Mouse (Mus musculus) thymus, postnatal 10 days (tissue): ENCODE results near the gene Bcl7c.
"Not testable (repeated sequence)": the region's sequence is repeated elsewhere in the genome, so short reads cannot be mapped to it uniquely, and the experiment has no call there.

Experiments used
- DNase-seq, 2 experiments: peaks; one replicate each; pipeline ENCODE4 v3.0.0; 2021; ENCODE audit warnings: low spot score in 2 of 2

Gene Bcl7c

DNA sequence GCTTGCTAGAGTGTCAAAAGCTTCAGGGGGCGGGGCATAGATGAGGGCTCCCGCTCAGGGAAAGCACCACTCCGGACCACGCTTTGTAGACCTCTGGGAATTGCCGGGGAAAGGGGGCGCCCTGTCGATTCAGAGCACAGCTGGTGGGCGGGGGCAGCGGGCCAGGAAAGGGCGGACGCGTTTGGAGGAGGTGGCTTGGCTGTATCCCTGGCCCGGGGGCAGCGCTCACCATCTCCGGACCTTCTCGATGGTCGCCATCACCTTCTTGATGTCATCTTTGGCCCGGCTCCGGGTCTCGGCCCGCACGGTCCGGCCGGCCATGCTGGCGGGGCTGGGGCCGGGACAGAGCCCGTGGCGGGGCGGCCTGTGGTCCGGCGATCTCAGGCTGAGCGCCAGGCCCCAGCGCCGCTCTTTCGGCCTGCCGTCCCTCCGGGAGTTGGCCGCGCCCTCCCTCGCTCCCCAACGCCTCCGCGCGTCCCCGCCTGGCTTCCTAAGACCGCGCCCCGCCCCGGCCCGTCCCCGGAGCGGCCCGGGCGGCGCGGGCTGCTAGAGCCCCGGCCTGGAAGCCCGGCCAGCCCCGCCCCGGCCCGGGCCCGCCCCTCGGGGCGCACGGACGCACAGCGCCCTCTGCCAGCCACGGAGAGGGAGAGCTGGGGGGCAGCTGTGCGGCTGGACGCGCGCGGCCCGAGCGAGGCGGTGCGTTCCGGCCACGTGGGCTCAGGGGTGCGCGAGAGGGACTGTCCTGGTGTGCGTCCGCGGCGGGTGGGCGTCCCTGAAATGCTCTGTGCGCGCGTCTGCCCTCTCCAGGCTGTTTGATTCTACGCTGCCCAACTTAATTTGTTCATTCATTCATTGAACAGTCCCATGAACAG lies at the start of gene Bcl7c:
Gene Bcl7c (minus strand): TSS at position 727 of the 872 bp plus-strand sequence.
- peak; percentile 81 to 82 for DNase-seq

DNA sequence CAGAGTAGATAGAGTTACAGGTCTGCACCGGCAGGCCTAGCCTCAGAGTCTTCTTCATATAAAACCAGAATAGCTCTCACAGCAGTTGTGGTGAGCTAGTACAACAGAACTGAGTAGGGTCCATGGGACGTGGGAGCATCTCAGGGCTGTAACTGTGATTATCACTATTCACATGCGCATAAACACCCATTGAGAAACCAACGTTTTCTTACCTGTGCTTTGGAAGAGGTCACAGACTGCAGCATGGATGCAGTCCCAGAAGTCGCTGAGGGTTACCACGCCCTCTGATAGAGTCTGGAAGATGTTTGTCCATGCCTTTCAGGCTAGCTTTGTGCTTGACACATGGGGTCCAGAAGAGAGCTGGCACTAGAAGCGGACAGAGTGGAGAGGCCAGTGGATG lies 45.0 kb upstream of the Bcl7c start:
- no peak for DNase-seq

DNA sequence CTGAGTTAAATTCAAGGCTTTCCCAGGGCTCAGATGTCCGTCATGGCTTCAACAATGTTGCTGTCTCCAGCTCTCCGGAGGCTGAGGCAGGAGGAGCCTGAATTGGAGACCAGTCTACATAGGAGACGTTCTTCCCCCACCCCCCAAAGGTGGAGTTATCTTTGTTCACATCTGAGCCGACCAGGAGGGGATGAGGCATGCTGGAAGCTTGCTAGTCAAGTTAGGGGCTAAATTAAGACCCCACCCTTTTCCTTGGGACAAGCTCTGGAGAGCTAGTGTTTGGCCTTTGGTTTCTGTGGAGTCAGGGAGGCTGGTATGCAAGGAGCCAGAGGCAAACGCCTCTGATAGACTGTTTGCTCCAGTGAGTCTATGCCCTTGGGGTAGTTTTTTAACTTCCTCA lies 44.4 kb upstream of the Bcl7c start:
- no peak for DNase-seq

DNA sequence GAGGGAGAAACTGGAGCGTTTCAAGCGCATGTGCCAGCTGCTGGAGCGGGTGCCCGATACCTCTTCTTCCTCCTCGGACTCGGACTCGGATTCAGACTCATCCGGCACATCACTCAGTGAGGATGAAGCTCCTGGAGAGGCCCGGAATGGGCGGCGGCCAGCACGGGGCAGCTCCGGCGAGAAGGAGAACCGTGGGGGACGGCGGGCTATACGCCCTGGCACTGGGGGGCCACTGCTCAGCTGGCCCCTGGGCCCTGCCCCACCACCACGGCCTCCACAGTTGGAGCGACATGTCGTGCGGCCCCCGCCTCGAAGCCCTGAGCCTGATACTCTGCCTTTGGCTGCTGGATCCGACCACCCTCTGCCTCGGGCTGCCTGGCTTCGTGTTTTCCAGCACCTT lies 43.3 kb upstream of the Bcl7c start:
- no peak for DNase-seq

DNA sequence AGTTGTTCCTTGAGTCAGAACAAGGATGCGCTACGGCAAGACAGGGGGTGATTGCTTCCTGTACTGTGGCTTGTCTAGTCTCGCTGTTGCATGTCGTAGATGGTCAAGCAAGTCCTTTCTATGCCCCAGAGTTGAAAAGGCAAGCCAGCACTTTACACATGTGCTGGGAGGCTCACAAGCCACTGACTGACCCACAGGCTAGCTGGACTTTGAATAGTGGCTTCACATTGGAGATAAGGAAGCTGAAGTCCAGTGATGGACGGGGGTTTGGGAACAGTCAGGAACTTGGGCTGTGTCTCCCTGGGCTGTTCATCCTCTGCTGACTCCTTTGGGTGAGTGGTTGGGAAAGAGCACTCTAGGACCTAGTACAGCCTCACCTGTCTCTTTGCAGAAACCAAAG lies 42.9 kb upstream of the Bcl7c start:
- DNase-seq, result no peak

DNA sequence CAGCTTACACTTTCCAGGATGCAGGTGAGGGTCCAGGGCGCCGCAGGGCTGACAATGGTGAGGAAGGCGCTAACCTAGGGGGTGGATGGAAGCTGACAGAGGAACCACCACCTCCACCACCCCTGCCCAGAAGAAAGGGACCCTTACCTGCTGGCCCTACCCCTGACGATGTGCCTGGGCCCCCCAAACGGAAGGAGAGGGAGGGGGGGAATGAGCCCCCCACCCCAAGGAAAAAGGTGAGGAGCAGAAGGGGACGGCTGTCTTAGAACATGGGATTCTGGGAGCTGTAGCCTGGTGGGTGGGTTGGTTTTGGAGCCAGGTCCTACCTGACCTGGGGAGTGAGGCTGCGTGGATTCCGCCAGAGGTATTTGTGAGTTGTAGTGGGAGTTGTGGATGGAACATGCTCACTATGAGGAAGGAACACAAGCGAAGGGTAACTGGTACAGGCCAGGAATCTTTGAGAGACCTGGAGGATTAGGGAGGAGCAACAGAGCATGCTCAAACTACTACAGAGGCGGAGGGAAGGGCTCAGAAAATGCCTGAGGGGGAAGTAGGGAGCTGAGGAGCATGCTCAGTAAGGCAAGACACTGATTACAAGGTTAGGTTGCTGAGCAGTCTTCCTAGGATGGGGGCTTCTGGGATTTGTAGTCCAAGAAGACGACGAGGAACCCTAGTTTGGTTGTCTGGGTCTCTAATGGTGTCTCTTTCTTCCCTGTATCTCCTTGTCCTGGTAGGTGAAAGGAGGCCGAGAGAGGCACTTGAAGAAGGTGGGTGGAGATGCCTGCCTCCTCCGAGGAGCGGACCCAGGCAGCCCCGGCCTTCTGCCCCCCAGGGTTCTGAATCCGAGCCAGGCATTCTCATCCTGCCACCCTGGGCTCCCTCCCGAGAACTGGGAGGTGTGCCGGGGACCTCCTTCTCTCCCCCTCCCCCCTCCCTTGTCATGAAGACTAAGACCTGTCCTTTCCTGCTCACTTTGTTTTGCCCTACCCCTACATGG lies 41.7 kb upstream of the Bcl7c start:
- DNase-seq, result no peak

DNA sequence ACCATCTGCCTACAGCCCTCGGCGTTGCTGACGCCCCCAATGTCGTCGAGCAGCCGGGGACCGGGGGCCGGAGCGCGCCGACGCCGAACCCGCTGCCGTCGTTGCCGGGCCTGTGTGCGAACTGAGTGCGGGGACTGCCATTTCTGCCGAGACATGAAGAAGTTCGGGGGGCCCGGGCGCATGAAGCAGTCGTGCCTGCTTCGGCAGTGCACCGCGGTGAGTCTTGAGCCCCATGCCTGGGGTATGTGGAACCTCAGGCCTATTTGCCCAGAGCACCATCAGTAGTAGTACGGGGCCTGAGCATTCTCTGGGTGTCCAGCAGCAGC lies 39.5 kb upstream of the Bcl7c start:
- DNase-seq, result no peak

DNA sequence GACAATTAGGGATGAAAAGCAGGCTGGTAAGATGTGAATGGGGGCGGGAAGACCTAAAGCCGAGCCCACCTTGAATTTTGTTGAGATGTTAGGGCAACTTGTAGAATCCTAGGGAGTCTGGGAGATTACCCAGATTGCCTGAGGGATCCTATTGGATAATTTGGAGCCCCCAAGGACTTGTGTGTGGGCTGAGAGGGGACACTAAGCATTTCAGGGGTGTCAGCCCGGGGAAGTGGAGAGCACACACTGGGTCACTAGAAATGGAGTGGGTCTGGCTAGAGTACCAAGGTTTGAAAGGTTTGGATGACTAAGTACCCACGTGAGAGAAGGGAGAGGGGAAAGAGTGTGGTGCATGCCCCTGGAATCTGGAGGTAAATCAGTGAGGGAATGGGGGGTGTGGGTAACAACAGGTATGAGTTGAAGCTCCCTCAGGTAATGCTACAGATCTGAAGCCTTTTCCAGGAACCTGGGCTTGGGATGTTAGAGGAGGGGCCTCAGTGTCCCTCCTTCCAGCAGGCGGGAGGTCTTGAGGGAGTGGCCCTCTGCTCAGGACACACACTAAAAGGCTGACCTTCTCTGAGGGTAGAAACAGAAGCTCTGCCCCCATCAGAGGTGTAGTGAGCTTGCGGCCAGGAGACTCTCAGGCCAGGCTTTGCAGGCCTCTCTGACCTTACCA lies 39.0 kb upstream of the Bcl7c start:
- DNase-seq, result no peak

DNA sequence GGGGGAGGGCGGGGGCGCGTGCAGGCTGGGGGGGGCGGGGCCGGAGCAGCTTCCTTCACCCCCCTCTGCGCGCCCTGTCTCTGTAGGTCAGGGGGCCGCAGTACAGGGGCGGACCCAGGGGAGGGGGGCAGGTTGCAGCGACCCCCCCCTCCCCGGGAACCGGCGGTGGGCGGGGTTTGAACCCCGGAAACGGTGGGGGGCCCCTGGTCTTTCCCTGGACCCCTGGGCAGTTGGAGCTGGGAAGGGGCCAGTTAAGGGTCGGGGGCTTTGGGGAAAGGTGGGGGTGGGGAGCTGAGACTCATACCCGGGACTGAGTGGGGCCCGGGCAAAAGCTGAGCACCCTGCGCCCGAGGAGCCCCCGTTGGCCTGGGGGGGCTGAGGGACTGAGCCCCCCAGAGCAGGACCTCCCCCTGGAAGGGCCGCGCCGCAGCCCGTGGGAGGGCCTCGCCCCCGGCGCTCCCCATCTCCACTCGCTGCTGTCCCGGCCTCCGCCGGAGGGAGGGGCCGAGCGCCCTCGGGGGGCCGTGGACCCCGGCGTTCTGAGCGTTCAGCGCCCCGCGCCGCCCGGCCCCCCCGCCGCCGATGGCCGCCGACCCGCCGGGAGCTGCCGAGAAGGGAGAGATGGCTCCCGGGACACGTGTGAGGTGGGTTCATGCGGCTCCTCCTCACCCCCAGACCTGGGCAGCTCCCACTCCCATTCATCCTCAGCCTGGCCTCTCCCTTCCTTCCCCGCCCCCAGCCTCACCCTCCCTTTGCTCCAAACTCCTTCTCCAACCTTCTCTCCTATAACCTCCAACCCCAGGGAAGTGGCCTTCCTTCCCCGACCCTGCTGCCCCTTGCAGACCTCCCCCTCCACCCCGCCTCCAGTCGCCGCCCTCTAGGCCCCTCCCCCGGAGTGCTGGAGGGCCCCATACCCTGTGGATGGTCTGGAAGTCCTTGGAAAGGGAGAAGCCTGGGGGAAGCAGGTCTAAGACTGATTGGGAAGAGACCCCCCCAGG lies 38.1 kb upstream of the Bcl7c start:
- peak; percentile 35 to 40 for DNase-seq

DNA sequence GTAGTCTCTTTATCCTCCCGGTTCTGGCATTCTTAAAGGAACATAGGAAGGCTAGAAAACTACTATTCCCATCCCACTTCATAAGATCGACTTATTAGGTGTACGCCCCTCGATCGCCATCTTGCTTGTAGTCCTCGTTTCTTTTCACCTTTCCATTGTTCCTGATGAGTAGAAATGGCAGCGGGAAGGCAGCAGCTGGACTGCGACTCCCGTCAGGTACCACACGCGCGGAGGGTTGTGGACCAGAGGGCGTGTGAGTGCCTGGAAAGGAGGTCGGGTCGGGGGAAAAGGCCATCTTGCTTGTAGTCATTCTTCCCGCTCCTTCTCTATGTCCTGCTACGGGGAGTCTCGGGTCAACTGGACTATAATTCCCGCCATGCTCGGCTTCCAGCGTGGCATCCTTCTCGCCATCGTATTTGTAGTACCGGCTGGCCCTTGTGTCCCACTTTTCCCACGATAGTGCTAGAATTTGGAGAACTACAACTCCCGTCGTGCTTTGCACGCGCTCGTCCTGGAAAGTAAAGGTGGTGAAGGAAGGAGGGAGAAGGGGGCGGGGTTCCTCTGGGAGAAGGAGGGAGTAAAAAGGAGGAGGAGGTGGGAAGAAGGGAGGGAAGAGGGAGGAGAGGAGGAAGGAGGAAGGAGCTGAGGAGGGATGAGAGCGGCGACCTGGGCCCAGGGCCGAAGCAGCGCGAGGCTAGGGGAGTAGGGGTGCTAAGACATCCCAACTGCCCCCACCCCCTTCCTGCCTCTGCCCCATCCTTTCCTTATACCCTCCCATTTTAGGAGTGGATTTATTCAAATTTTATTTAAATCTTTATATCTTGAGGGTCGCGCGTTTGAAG lies 37.1 kb upstream of the Bcl7c start:
- peak; percentile 44 to 65 for DNase-seq

DNA sequence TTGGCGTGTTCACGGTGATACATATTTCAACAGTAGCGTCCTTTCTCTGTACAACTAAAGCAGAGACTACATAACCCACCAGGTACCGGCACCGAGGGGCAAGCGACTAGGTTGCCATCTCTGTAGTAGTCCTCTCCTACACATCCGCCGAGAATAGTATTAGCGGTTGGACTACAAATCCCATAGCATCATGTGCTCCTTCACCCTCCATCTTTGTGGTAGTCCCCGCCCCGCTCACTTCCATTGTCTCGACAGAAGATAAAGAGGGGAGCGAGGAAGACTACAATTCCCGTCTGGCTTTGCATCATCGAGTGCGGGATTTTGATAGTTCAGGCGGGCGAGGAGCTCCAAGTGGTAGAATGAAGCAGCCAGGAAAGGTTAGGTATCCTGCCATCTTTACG lies 36.5 kb upstream of the Bcl7c start:
- DNase-seq, result peak; percentile 82 to 84

DNA sequence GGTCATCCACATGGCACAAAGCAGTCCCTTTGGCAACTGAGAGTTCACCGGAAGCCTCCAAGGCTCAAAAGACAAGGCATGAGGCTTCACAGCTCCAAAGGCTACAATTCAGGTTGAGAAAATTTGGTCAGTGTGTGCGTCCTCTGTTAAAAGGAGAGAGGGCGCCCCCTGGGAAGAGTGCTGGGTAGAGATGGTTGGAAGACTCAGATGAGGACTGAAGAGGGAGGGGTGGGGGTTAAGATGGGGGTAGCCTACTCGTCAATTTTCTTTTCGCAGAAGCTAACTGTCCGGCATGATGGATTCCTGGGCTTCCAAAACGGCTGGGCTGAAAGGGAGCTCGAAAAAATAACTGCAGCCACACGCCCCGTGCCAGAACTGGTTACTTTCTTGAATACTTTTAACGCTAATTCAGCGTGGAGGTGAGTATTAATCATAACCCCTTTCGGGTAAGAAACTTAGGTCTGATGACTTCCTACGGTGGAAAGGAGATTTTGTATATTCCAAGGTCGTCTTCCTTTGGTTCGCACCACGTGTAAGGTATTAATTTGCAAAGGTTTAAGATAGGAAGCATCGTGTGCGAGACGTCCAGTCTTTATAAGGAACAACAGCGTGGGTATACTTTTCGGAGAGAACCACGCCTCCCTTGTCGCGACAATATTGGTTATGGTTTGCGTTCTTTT lies 35.8 kb upstream of the Bcl7c start, which contains the start of gene Fbxl19:
Gene Fbxl19 (plus strand): TSS at position 178 of the 680 bp plus-strand sequence.
- peak; percentile 58 to 76 for DNase-seq

DNA sequence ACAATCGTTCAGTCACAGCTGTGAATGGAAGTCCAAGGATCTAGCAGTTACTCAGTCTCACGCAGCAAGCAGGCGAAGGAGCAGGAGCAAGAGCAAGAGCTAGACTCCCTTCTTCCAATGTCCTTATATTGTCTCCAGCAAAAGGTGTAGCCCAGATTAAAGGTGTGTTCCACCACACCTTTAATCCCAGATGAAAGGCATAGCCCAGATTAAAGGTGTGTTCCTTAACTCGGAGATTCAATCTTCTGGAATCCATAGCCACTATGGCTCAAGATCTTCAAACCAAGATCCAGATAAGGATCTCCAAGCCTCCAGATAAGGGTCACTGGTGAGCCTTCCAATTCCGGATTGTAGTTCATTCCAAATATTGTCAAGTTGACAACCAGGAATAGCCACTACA lies 23.3 kb upstream of the Bcl7c start, which contains the start of gene Ctf2:
Gene Ctf2 (minus strand): TSS at position 101 of the 400 bp plus-strand sequence.
- not testable (repeated sequence) for DNase-seq

DNA sequence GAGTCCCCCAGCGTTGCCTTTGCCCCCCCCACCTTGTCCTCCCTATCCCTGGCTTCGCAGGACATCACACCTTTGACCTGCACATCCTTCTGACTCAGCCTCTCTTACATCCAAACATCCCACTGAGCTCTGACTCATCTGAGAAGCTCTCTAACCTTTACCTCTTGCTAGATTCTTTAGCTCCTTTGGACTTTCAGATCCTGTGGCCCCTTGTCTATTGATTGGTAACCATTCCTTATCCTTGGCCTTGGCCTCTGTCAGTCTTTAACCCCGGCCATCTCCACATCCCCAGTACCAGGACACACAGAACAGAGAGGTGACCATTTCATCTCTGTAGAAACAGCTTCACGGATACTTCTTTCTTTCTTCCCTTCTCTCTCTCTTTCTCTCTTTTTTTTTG lies 21.4 kb upstream of the Bcl7c start:
- DNase-seq, result no peak

DNA sequence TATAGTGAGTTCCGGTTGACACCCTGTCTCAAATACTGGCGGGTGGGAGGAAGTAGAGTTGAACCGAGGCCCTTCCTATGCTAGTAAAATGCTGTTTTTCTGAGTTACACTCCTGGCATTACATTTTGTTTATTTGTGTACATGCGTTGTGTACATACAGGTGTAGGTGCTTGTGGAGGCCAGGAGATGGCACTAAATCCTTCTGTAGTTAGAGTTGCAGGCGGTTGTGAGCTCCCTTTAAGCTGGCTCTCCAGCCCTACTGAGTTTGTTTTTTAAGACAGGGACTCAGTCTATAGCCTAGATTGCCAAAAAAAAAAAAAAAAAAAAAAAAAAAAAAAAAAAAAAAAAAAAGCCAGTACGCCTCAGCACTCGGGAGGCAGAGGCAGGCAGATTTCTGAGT lies 19.2 kb upstream of the Bcl7c start:
- DNase-seq, result no peak

DNA sequence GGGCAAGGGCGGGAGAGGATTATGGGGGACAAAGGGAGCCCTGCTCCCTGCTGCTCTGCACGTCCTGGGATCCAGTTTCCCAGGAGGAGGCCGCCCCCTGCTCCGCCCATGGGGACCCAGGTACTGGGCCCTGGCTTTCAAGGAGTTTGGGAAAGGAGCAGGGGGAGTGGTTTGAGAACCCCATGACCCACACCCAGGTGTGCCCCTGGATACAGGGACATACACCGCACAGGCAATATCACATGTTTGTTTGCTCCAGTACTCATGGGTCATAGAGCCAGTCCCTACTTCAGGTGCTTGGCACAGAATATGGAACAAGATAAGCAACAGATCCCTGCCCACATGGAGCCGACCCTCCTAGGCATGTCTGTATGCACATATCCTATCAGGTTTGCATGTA lies 17.2 kb upstream of the Bcl7c start:
- no peak for DNase-seq

DNA sequence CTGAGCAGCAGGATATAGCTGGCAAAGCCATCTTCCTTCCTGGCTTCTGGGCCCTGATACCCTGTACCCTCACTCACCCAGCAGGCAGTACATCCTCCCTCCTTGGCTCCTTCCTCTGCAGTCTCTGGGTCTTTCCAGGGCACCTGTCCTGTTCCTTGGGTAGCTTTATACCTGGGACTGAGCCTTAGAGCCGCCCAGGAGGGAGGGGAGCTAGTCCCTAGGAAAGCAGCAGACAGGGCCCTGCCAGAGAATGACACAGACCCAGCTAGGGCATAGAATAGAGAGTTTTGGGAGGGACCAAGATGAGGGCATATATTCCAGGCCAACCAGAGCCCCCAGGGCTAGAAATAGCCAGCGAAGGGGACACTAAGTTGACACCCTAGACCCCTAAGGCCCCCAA lies 16.8 kb upstream of the Bcl7c start:
- no peak for DNase-seq

DNA sequence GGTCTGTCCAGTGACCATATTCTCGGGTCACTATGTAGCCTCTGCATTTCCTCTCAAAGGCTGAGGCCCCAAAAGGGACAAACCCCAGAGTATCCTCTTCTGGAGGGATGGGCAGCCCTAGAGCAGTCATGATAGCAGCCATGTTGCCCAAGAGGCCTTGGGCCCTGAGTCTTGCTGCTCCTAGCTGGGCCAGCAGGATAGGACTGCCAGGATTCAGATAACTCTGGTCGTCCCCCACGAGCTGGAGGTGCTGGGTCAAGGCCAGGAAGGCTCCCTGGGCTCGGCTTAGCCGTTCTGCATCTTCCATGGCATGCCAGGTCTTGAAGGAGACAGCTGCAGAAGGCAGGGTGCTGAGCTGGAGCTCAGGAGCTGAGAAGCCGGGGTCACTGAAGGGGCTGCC lies 10.5 kb upstream of the Bcl7c start:
- DNase-seq, result no peak

DNA sequence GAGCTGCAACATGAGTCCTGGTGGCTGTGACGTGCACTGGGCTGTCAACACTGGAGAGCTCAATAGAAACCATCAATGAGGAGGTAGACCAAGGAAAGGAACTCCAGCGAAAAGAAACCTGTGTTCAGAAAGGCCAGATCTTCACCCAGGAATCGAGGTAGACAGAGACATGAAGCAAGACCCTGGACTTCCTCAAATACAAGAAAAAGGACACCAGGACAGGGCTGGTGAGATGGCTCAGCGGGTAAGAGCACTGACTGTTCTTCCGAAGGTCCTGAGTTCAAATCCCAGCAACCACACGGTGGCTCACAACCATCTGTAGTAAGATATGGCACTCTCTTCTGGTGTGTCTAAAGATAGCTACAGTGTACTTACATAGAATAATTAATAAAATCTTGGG lies 9.6 kb upstream of the Bcl7c start:
- no peak for DNase-seq
